Mouse (Mus musculus): Measurements from ENCODE around the gene Ceacam10.
"Not testable (repeated sequence)": the region's sequence is repeated elsewhere in the genome, so short reads cannot be mapped to it uniquely, and the experiment has no call there.

Gene Ceacam10

DNA sequence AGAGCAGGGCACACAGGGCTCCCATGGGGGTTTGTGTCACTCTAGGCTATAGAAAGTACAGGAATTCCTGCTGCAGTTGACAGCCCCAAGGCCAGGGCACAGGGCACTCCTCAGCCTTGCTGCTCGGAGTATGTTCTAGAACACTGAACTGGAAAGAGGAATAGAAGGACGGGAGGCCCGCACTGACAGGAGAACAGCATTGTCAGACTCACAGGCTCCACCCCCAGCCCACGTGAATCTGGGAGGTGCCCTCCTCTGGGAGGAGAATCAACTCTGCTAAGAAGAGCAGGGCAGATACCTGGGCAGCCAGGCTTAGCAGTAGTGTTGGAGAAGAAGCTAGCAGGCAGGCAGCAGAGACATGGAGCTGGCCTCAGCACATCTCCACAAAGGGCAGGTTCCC is at the start of gene Ceacam10:
Gene Ceacam10 (plus strand): TSS at position 289 of the 400 bp plus-strand sequence.
- DNase-seq (ENCODE audit: low read depth, low spot score): not testable (repeated sequence)

DNA sequence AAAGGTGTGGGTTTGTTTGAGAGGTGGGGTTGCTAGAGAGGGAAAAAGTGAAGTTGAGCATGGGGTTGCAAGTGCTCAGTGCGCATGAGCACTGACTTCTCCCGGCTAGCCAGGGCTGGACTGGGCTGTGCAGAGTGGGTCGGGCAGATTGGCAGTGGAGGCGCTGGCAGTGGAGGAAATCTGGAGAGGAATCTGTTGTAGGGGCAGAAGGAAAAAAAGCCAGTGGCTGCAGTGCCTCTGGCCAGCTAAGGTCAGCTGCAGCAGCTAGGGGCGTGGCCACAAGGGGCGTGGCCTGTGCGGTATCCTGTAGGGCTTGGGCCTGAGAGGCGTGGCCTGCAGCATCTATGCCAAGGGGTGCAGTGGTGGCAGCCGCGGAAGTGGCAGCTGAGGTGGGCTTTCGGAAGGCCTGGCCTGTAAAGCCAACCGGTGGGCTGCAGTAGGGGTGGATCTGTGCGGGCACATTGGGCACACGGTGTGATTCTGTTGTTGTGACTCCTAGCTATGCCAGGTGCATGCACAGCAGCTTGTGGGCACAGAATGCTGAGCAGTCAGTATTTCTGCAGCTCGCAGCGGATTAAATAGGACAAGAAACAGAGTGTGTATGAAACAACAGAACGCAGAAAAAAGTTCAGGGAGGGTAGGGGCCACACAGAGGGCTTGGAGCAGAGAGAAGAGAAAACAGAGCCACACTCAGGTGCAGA is 40.9 kb upstream of the Ceacam10 start:
- peak; percentile 43 for DNase-seq (ENCODE audit: low read depth, low spot score)

DNA sequence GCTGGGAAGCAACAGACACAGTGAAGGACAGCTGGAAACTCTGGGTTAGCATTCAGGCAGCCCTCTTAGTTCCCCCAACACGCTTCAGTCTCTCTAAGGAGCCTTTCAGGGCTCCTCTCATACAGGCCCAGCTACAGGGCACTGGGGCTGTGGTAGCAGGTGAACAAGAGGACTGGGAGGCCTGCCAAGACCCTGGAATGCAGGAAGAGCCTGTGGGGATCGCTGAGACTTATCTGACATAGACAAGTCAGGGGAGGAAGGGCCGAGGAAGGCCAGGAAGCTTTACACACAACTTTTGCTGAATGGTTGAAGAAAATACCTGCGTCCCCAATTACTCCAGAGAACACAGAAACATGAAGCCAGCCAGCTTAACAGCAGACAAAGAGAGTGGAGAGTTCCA is 26.3 kb upstream of the Ceacam10 start:
- DNase-seq (ENCODE audit: low read depth, low spot score): no peak

DNA sequence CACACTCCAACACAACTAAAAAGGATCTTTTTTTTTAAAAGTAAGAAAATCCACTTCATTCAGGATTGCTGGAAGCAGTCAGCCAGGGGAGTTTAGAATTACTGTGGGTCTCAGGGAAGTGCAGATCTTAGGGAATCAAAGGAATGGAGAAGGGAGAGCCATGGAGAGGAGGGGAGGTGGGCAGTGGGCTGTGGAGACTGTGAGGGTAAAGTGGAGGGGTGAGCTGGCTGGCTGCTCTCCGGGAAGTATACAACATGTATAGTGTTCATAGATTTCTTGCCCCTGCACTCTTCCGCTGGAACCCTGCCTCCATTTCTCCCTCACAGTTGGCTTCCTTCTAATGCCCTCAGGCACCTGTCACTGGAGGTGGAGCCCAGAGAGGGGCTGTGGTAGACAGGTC is 25.4 kb upstream of the Ceacam10 start:
- no peak for DNase-seq (ENCODE audit: low read depth, low spot score)

DNA sequence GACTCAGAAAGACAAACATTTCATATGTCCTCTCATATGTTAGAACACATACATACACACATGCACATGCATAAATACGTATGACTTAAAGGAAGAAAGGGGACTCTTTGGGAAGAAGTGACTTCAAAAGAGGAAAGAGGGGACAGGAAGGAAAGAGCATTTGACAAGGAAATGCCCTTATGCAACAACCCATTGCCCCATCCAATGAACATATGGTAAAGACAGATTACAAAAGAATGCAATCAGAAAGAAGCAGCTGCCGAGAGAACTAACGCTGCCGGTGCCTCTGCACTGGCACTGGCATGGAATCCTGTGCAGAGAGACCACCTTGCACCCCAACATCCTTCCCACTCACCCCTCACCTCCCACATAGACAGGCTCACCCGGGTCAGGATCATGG is 23.5 kb upstream of the Ceacam10 start:
- no peak for DNase-seq (ENCODE audit: low read depth, low spot score)

DNA sequence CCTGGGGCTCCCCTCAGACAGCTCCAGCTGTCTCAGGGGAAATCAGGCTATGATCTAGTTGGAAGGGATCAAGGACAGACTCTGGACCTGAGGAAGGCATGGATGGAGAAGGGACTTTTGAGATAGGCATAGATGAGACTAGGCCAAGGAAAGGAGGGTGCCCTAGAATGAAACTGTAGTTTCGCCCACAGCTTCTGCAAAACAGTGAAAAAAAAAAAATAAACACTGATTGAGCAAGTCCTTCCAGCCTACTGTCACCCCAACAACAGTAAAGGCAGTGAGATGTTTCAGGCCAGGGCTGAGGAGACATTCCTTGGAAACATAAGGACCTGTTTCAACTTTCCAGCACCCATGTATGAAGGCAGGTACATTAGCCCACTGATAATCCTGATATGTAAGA is 18.5 kb upstream of the Ceacam10 start:
- DNase-seq (ENCODE audit: low read depth, low spot score): peak; percentile 56

DNA sequence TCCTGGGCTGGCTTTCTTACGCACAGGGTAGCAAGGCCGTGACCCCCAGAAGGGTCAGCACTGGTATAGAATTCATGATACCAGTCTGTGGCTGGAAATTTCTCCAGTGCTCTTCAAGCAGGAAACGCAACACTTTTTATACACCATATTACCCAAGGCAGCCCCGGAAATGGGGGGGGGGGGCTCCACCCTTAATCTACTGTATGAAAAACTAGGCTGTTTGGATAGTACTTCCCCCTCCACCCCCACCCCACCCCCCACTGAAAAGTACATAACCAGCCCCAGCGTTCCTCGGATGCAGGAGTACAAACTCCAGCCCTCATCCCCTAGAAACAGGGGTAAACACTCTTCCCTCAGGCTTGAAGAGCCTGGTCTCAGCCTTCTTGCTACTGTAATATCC is 16.8 kb upstream of the Ceacam10 start, which contains the start of gene Cd177:
Gene Cd177 (minus strand): TSS at position 101 of the 400 bp plus-strand sequence.
- no peak for DNase-seq (ENCODE audit: low read depth, low spot score)

DNA sequence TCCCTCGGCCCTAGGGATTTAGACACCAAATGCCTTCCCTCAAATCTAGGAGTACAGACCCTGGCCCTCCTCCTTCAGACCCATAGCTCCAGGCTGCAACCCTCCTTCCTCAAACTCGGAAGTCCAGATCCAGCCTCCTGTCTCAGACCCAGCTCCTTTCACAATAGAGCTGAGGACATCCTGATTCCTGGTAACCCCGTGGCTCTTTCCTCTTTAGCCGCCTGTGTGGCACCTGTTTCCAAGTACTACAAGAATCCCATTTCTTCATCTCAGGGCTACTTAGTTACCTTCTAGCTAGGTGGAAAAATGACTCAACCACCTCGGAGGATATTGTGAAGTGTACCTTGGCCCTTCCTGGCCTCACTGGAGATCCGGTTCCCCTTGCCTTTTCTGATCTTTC is 15.8 kb upstream of the Ceacam10 start:
- no peak for DNase-seq (ENCODE audit: low read depth, low spot score)

DNA sequence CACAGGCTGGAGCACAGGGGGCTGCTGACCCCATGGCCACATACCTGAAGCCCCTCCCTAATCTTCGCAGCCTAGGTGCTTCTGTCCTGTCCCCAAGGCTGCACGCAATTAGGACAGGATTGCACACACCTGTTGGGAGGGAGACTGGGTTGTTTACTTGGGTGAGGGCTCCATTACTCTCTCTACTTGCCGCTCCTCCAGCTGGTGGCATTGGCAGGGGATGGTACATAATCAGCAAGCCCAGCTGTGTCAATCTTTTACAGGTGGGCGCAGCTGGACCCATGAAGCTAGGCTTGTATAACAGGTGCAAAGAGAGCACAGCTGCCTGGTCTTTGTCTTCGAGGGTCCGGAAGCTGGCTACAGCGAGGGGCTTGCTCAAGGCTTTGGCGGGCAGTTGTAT is 14.4 kb upstream of the Ceacam10 start:
- DNase-seq (ENCODE audit: low read depth, low spot score): peak; percentile 58

DNA sequence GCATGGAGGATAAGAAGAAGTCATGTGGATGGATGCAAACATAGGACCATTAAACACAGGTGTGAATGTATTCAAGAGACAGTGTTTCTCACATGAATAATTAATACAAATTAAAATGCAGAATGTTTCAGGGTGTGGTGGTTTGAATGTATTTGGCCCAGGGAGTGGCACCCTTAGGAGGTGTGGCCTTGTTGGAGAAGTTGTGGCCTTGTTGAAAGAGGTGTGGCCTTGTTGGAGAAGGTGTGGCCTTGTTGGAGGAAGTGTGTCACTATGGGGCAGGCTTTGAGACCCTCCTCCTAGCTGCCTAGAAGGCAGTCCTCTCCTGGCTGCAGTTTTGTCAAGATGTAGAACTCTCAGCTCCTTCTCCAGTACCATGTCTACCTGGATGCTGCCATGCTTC is 5.6 kb upstream of the Ceacam10 start:
- no peak for DNase-seq (ENCODE audit: low read depth, low spot score)

DNA sequence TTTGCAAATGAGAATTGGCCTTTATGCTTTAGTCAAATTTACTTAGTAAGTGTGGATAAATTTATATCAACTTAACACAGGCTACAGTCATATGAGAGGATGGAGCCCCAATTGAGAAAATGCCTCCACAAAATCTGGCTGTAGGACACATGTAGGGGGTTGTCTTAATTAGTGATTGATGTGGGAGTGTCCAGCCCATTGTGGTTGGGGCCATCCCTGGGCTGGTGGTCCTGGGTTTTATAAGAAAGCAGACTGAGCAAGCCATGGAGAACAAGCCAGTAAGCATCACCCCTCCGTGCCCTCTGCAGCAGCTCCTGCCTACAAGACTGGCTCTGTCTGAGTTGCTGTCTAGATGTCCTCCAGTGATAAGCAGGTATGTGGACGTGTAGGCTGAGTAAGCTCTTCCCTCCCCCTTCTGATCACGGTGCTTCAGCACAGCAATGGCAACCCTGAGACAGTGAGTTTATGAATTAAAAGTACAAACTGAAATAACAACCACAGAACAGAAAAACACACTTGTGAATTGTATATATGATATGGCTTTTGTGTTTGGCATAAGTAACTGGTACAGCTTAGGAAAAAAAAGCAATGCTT is 3.0 kb upstream of the Ceacam10 start:
- no peak for DNase-seq (ENCODE audit: low read depth, low spot score)

DNA sequence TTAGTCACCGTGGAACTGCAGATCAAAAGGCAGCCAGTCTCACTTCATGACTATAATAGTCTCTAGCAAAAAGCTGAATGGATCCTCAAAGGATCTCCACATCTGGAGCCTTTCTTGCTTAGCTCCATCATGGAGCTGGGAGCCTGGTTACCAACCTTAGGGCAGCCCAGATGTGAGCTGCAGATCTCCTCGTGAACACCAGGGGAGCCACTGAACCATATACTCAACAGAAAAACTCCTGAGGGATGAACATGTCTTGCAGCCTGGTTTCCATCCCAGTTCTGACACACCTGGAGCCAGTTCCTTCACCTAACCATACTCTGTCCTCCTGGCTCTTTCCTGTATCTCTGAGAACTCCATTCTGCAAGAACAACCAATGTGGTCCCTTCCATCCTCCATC is 861 bp upstream of the Ceacam10 start:
- no peak for DNase-seq (ENCODE audit: low read depth, low spot score)

DNA sequence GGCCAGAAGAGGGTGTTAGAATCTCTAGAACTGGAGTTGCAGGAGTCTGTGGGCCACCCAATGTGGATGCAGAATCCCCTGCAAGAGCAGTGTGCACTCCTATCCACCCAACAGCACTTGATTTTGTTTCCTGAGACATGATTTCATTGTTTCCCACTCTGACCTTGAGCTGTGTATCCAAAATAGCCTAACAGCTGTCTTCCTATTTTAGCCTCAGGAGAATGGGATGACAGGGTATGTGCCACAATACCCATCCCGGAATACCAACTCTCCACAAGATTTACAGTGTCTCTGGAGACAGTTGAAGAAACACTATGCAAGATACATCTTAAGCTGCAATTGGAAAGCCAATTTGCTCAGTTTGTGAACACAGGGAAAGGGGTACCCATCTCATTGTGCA is 20.9 kb downstream of the Ceacam10 start:
- DNase-seq (ENCODE audit: low read depth, low spot score): no peak

DNA sequence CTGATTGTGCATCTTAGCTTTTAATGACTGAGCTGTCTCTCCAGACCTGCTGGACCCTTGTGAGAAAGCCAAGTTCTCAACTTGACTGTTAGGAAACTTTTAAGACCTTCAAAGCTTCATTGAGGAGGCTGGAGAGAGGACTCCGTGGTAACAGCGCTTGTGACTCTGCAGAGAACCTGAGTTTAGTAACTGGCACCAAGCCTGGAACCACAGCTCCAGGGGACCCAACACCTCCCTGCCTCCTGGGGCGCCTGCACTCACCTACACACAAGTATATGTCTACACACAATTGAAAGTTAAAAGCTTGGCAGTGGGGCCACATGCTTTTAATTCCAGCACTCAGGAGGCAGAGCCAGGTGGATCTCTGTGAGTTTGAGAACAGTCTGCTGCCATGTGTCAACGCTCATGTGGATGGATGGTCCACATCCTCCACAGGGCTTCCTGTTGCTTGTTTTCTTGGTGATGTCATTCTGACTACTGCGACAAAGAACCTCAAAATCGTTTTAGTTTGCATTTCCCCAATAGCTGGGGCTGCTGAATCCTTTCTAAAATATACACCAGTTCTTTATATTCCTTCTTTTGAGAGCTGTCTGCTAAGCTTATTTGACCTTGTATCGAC is 25.3 kb downstream of the Ceacam10 start:
- DNase-seq (ENCODE audit: low read depth, low spot score): no peak

DNA sequence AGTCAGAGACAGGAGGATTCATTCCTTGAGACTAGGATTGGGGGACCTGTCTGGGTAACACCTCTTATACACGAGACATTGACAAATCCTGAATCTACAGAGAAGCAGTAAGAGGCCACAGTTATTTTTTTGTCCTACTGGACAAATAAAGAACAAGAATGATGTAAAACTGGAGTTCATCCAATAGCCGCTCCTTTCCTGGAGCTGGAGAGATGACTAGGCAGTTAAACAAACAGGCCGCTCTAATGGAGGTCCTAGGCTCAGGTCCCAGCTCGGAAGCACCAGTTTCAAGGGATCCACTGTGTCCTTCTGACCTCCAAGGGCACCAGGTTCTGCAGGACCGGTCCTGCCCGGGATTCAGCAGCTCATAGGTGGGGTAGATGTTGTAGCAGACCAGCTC is 27.8 kb downstream of the Ceacam10 start:
- no peak for DNase-seq (ENCODE audit: low read depth, low spot score)

DNA sequence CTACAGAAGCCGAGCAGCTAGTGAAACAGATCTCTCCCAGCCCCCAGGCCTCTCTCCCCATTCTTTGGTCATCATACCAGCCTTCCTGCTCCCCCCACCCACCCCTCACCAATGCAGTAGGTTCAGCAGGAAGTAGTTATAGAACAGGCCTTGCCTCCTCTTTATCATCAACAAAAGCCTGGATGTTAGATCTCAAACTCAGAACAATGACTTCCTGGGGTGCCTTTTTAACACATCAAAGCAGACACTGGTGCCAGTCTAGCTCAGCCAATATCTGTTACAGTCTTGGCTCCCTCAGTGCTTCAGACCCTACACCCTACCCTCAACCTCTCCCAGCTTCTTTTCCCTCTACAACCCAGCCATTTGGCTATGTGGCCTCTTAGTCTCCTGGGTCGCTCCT is 32.0 kb downstream of the Ceacam10 start:
- DNase-seq (ENCODE audit: low read depth, low spot score): no peak

DNA sequence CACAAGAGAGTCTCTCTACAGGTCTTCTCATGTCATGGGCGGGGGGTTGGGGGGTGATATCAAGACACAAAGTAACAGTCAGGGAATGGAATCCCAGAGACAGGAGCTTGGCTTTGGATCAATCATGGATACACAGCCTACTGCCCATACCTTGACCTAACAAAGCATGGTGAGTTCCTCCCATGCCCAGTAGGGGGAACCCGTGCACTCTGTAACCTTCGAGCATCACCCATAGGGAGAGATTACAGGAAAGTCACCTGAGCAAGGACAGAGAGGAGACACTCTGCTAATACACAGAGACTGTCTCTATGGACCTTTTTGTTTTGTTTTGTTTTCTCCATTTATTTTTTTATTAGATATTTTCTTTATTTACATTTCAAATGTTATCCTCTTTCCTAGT is 40.5 kb downstream of the Ceacam10 start:
- peak; percentile 77 for DNase-seq (ENCODE audit: low read depth, low spot score)

DNA sequence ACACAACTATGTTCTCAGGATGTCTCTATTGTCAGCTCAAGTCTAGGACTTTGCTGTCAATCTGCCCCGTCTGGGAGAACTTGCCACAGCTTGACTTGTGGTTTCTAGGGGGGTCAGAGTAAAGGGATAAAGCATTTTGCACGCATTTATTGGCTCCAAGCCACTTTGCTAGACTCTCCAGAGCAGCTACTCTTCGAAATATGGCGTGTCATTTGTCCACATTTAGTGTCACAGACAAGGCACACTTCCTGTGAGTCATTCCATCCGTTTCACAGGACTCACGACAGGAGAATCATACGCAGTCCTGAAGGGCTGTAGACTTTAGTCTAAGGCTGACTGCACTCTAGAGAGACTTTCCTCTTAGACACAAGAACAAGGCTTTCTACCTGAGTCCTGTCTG is 47.4 kb downstream of the Ceacam10 start:
- DNase-seq (ENCODE audit: low read depth, low spot score): no peak

DNA sequence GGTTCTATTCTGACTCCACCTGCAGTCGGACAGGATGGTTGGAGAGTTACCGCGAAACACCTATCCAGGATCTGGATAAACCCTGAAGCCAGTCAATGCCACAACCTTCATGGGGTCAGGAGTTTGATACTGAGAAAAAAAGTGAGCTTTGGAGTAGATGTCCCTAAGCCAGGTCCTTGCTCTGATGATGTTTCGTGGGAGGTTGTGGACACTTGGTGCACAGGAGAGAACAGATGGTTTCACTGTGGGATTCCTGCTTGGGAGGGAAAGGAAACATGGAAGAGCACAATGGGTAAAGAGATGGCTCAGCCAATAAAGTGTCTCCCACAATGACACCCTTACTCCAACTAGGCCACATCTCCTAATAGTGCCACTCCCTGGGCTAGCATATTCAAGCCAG is 50.2 kb downstream of the Ceacam10 start:
- no peak for DNase-seq (ENCODE audit: low read depth, low spot score)
